Mouse (Mus musculus) hindlimb bud, embryonic 11.5 days (tissue): Measurements from ENCODE around the gene Ntn3.

Experiments
- DNase-seq: peaks from one replicate; pipeline ENCODE4 v3.0.0-alpha.2; 2012; ENCODE audit warnings: low read depth, low spot score; ENCODE audit errors: extremely low spot score

Gene Ntn3

GRCm38 (mm10) chr17:24211631-24212440, 2.5 kb upstream of the Ntn3 start:
- no peak for DNase-seq

GRCm38 (mm10) chr17:24210591-24210990, 1.3 kb upstream of the Ntn3 start:
- no peak for DNase-seq

GRCm38 (mm10) chr17:24209916-24210240, 547 bp upstream of the Ntn3 start:
- no peak for DNase-seq

- no peak for DNase-seq
Observed at GRCm38 (mm10) chr17:24208641-24209042, 689 bp downstream of the Ntn3 start.

GRCm38 (mm10) chr17:24207768-24208640, 1.3 kb downstream of the Ntn3 start:
- no peak for DNase-seq

GRCm38 (mm10) chr17:24206451-24207351, 2.6 kb downstream of the Ntn3 start:
- no peak for DNase-seq

- DNase-seq: no peak
Observed at GRCm38 (mm10) chr17:24205908-24206361, 3.4 kb downstream of the Ntn3 start.

- DNase-seq: no peak
Observed at GRCm38 (mm10) chr17:24205284-24205888, 3.9 kb downstream of the Ntn3 start, which contains the start of gene Tbc1d24. Tbc1d24 (minus strand) TSS chr17:24205562.

GRCm38 (mm10) chr17:24204846-24205245, 4.5 kb downstream of the Ntn3 start:
- no peak for DNase-seq

- DNase-seq: no peak
Observed at GRCm38 (mm10) chr17:24203611-24204534, 5.5 kb downstream of the Ntn3 start.

- no peak for DNase-seq
Observed at GRCm38 (mm10) chr17:24203068-24203467, 6.3 kb downstream of the Ntn3 start.

- DNase-seq: no peak
Observed at GRCm38 (mm10) chr17:24201092-24201491, 8.2 kb downstream of the Ntn3 start.

GRCm38 (mm10) chr17:24199741-24200140, 9.6 kb downstream of the Ntn3 start:
- no peak for DNase-seq

- DNase-seq: no peak
Observed at GRCm38 (mm10) chr17:24199252-24199651, 10.1 kb downstream of the Ntn3 start.

- DNase-seq: no peak
Observed at GRCm38 (mm10) chr17:24197032-24197824, 12.1 kb downstream of the Ntn3 start.

- no peak for DNase-seq
Observed at GRCm38 (mm10) chr17:24195349-24195748, 14.0 kb downstream of the Ntn3 start.

- no peak for DNase-seq
Observed at GRCm38 (mm10) chr17:24193769-24194168, 15.6 kb downstream of the Ntn3 start.

GRCm38 (mm10) chr17:24193268-24193667, 16.1 kb downstream of the Ntn3 start:
- DNase-seq: no peak

GRCm38 (mm10) chr17:24192848-24193247, 16.5 kb downstream of the Ntn3 start:
- DNase-seq: no peak
